Mouse (Mus musculus) common myeloid progenitor, adult 5-6 weeks (primary cell): ENCODE data around the gene Bmp6. TPM values are rescaled to one million over a fixed set of nuclear protein-coding genes. Genes with fewer than 3 reads are reported as not detected.

Experiments
- ATAC-seq: replicated peaks from 2 replicates; pipeline ENCODE4 v1.8.0; 2016; ENCODE audit warnings: low read depth, mild to moderate bottlenecking, moderate TSS enrichment, inconsistent platforms; ENCODE audit not compliant: poor library complexity, severe bottlenecking
- total RNA-seq: library from RNA; stranded (forward); fragments of 200-1000, 187-1606 nt; gene quantifications from 2 replicates; pipeline ENCODE4 v1.2.3, GENCODE M21; 2017

Bmp6 gene
- total RNA-seq, 1 experiment from 2014 or later, result not detected

DNA sequence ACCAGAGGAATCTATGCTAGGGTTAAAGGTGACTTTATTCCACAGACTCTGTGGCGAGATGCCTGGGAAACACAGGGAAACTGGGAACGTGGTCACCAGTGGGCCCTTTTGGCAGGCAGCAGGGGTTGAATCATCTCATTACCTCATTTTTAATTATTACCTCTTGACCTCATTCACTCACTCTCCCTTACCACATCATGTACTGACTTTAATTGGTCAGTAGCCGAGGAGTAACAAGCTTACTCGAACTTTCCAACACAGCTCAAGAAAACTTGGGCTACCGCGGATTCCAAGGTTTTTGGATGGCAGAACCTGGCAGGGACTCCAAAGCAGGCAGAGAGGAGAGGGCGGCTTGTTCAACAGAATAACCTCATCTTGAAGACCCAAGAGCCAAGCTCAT is 74.9 kb downstream of the Bmp6 start:
- no peak for ATAC-seq

DNA sequence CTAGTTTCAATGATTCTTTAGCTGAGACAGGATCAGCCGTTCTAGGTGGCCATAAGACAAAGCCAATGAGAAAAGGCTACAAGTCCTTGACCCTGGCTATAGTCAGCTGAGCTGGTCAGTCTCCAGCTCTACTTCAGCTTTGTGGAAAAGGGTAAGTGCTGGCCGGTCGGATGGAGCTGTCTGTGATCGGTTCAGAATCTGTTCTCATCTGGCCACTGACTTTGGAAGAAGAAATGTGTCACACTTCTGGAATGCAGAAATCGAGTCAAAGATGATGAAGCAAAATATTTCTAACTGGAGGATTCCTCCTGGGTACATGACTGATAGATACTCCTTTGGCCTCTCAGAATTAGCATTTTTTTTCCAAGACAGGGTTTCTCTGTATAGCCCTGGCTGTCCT is 77.6 kb downstream of the Bmp6 start:
- ATAC-seq, result no peak

DNA sequence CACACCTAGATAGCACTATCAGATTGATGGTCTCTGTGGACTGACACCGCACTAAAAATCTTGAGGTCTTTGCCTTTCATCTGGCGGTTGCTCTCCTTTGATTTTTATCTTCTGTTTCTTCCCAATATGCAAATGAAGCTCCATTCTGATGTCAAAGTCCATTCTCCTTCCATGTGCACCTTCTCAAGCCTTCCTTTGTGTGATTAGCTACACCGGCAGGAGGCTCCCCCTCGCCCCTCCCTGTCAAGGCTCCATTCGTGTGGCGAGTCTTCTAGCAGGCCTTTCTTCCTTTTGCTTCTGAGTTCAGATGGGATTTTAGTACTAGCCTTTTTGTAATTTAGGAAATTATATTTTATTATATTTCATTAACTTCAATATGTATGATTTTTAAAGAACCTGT is 80.4 kb downstream of the Bmp6 start:
- ATAC-seq, result no peak

DNA sequence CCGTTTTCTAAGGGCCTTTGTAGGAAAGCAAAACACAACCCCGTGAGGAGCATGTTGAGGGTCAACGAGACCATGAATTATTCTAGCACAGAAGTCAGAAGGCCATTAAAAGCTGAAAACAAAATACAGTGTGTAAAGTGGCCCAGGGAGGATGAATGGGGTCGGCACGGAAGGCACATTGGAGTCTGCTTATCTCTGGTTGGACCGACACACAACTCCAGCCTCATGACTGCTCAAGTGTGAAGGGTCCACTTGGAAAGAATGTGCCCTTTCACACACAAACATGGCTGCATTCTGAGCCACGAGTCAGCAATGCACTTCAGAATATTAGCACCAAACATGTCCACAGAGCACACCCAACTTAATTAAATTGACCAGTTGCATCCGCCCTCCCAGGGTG is 84.8 kb downstream of the Bmp6 start:
- ATAC-seq, result no peak

GRCm38 (mm10) chr13:38430075-38430474 is 85.2 kb downstream of the Bmp6 start:
- ATAC-seq, result no peak

- no peak for ATAC-seq
Observed at GRCm38 (mm10) chr13:38434831-38435230, 89.9 kb downstream of the Bmp6 start.

DNA sequence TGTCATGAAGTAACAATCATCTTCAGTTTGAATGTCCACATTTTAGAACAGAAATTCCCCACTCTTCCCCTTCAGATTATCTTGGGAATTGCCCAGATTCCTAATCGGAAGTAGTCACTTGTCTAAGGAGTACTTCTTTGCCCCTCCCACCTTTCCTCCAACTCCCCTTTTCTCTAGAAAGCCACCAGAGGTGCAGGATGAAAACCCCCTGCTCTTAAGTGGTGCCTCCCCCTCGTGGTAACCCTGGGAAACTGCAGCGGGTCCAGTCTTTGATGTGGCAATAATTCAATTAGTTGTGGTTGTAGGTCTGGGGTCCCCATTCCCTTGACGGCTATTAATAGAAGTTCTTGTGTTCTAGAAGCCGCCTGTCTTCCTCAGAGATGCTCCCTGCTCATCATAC is 93.0 kb downstream of the Bmp6 start:
- ATAC-seq, result peak; percentile 62

GRCm38 (mm10) chr13:38440240-38440639 is 95.3 kb downstream of the Bmp6 start:
- no peak for ATAC-seq

DNA sequence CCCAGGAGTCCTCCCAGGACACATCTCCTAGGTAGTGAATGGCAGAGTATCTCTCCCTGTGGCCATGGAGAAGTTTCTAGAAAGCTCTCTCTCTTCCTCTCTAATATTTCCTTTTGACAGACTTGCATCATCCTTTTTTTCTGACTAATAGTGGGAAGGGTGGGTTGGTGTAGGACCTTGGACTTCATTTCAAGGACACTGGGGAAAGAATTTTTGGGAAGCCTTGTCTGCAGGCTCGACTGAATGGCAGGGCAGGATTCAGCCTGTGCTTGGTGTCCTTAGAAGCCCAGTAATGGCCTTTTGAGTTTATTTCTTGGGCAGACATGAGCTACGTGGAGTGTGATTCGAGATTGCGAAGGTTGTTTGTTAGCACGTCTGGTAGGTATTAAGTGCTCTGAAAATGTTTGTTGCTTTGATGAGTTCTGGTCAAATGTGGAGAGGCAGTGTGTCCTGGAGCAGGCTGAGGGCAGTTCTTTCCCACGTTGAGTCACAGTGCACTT is 103.7 kb downstream of the Bmp6 start:
- ATAC-seq, result no peak

DNA sequence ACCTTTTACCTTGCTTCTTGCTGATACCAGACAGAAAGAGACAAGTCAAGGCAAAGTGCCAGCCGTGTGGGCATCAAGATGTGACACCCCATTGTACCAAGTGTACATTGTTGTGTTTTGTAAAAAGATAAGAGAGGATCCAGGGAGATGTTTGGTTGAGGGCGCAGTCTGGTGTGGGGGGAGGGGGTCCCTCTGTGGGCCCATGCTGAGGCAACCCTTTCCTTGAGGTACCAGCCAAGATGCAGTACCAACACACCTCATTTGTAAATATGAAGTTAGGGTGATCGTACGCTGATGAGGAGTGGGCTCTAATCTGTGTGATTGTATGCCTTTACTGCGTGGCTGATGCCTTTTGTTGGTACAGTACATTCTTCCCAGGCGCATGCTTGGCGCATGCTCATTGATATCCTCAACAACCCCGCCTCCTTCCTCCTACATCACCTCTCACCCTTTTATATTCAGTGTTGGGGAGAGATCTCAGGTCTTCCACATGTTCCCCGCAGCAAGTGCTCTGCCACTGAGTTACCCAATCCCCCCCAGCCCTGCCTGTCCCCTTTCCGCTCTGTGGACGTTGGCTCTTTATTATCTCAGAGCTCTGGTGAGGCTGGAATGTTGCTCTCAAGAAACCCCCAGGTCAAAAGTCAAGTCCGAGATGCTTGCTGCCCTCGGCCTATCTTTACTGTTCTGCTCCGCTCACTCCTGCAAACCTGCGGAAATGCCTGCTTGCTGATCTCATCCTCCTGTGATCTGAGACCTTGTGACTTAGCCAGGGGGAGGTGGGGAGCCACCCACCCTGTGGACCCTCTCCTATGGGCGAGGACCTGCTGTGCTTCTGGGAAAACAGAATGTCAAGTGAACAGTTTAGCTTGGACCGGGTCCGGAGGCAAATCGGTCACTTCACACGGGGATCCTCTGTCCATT is 105.4 kb downstream of the Bmp6 start:
- ATAC-seq, result no peak

DNA sequence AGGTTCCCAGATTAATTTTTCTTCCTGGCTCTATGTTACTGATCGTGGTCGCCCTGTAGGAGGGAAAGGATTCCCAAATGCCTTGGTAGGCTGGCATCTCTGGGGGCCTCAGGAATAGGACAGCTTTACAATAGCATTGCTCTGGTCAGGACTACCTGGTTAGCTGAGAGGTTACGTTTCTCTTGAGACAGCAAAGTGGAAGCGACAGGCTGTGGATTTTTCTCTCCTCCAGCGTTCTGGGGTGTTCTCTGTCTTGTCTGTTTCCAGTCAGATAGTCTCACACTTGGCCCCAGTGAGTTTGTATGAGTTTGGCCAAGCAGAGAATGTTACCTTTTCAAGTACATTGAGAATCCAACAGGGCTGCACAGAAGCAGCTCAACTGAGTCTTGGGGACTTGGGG is 106.5 kb downstream of the Bmp6 start:
- no peak for ATAC-seq

DNA sequence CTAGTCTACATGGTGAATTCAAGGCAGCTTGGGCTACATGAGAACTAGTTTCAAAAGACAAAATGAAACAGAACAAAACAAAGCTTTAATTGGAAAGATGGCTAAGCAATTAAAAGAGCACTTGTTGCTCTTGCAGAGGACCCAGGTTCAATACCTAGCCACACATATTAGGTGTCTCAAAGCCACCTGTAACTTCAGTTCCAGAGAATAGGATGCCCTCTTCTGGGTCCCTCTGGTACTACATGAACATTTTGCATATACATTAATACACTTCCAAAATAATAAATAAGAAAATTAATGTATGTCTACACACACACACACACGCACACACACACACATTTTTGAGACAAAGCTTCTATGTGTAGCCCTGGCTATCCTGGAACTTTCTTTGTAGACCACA is 118.5 kb downstream of the Bmp6 start:
- ATAC-seq, result no peak

GRCm38 (mm10) chr13:38470882-38471281 is 126.0 kb downstream of the Bmp6 start:
- ATAC-seq, result no peak

GRCm38 (mm10) chr13:38472636-38473035 is 127.7 kb downstream of the Bmp6 start:
- no peak for ATAC-seq

GRCm38 (mm10) chr13:38473497-38473896 is 128.6 kb downstream of the Bmp6 start:
- ATAC-seq, result no peak

- no peak for ATAC-seq
Observed at GRCm38 (mm10) chr13:38476936-38477335, 132.0 kb downstream of the Bmp6 start.

DNA sequence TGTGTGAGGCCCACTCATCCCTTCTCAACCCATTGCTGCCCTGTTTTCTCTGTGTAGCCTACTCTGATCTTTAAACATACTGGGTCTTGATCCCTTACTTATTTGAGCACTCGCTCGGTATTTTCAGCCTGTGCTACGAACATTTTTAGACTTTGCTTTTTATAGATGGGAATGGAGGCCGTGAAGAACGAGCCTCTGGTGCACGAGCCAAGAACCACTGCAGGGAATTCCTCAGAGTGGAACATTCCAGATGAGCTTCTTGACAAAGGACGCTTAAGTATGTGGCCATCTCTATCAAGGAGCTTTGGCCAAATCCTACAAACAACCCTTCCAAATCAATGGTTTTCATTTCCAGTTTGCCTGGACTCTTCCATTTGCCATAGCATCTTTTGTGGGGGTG is 136.1 kb downstream of the Bmp6 start:
- ATAC-seq, result no peak

GRCm38 (mm10) chr13:38484701-38485100 is 139.8 kb downstream of the Bmp6 start:
- no peak for ATAC-seq

- no peak for ATAC-seq
Observed at GRCm38 (mm10) chr13:38486767-38487166, 141.9 kb downstream of the Bmp6 start.

- ATAC-seq, result no peak
Observed at GRCm38 (mm10) chr13:38496715-38497114, 151.8 kb downstream of the Bmp6 start.

GRCm38 (mm10) chr13:38501314-38501713 is 156.4 kb downstream of the Bmp6 start:
- no peak for ATAC-seq
